Comparison of ENCODE assay signal across 8 mouse cellular contexts in the genomic region with DNA sequence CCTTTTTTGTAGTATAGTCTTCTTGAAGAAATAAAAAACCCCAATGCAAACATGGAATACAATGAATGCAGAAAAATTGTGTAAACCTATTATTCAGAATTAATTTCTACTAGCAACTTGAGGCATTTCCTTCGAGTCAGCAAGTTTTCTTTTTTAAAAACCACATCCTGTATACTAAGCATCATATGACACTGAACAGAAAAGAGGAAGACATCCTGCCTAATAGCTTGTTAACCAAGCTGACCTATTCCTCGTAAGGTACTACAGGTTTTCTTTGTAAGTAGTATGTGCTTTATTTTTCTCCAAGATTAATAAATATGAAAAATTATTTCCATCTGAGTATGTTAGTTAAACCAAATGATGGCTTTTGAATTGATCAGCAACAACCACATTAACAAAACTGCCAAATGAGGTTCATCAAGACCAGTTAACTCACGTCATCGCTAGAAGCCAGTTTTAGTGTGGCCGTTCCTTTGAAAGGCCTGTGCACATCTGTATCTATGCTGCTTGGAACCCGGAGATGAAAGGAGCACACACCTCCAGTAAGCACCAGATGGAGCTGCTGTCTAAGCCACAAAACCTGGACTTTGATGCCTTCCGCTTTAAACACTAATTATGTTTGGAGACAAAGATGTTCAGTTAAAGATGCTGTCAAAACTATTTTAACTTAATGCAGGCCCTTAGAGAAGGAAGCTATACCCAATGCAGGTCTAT.
A peak's percentile ranks its signal among the peaks of the same experiment; 100 is the strongest.
DNase-seq lines count a peak whose midpoint lies in the region; ATAC-seq and TF ChIP-seq lines count a peak whose summit lies in the region.

No protein-coding gene starts in this region.

- no peak for TF ChIP-seq CTCF in G1E (IDR thresholded peaks at IDR 0.05; ENCODE audit: low read depth, low read length)
- peak; percentile 94 for TF ChIP-seq CTCF in midbrain, postnatal 0 days (IDR thresholded peaks at IDR 0.05)

- H3K36me3 ChIP-seq in hindbrain, embryonic 16.5 days (ENCODE audit: control insufficient read depth, insufficient read depth, low read length) = no peaks in the 10 kb centered on the region
- H3K36me3 ChIP-seq in hindbrain, embryonic 13.5 days = 0 out of 2 replicates have a peak, but pooled peaks cover 3% of the 10 kb centered on the region
- peaks cover 18% of the 10 kb centered on the region for H3K36me3 ChIP-seq in G1E (replicated peaks)
- no peaks in the 10 kb centered on the region for H3K36me3 ChIP-seq in heart, embryonic 16.5 days (ENCODE audit: control insufficient read depth, insufficient read depth)
- H3K36me3 ChIP-seq in midbrain, postnatal 0 days (ENCODE audit: insufficient read depth, low read length) = no peaks in the 10 kb centered on the region

- no peaks in the 10 kb centered on the region for H3K27me3 ChIP-seq in hindbrain, embryonic 16.5 days (replicated peaks; ENCODE audit: control insufficient read depth, insufficient read depth, low read length)
- H3K27me3 ChIP-seq in hindbrain, embryonic 13.5 days = no peaks in the 10 kb centered on the region
- H3K27me3 ChIP-seq in G1E (ENCODE audit: insufficient read depth, low read length) = no peaks in the 10 kb centered on the region
- H3K27me3 ChIP-seq in heart, embryonic 16.5 days (ENCODE audit: control insufficient read depth, insufficient read depth, low read length) = no peaks in the 10 kb centered on the region
- H3K27me3 ChIP-seq in midbrain, postnatal 0 days (ENCODE audit: insufficient read depth, low read length) = no peaks in the 10 kb centered on the region

- H3K27ac ChIP-seq in hindbrain, embryonic 16.5 days (ENCODE audit: low read depth, low read length) = no peak overlapping the region
- no peak overlapping the region for H3K27ac ChIP-seq in hindbrain, embryonic 13.5 days
- peak overlapping the region; percentile 50 for H3K27ac ChIP-seq in heart, embryonic 16.5 days (ENCODE audit: low read length)
- H3K27ac ChIP-seq in midbrain, postnatal 0 days (ENCODE audit: low read depth, low read length) = no peak overlapping the region

- DNase-seq in G1E (ENCODE audit: low spot score) = no peak
- peak; percentile 60 to 65 for DNase-seq in cerebellum, postnatal 10 days
- DNase-seq in layer of hippocampus, postnatal 10 days (ENCODE audit: low spot score in 2 of 2) = peak; percentile 33 to 62
- peak; percentile 82 for DNase-seq in midbrain, postnatal 0 days (ENCODE audit: low spot score)
- DNase-seq in c-Kit-positive CD71-positive TER-119-positive erythroid progenitor cells, embryonic 14.5 days (ENCODE audit: low spot score) = no peak

- no peaks in the 10 kb centered on the region for H3K4me1 ChIP-seq in hindbrain, embryonic 16.5 days (ENCODE audit: control insufficient read depth, insufficient read depth, low read depth, low read length)
- no peaks in the 10 kb centered on the region for H3K4me1 ChIP-seq in hindbrain, embryonic 13.5 days (replicated peaks)
- H3K4me1 ChIP-seq in G1E (ENCODE audit: insufficient read depth, low read depth, low read length) = 0 out of 2 replicates have a peak, but pooled peaks cover 2% of the 10 kb centered on the region
- H3K4me1 ChIP-seq in heart, embryonic 16.5 days (ENCODE audit: control insufficient read depth, insufficient read depth, low read length) = peaks cover 35% of the 10 kb centered on the region
- H3K4me1 ChIP-seq in midbrain, postnatal 0 days (ENCODE audit: insufficient read depth, low read length) = no peaks in the 10 kb centered on the region

- H3K4me2 ChIP-seq in hindbrain, embryonic 16.5 days (ENCODE audit: low read length) = no peak overlapping the region
- H3K4me2 ChIP-seq in hindbrain, embryonic 13.5 days = no peak overlapping the region
- peak overlapping the region; percentile 42 for H3K4me2 ChIP-seq in heart, embryonic 16.5 days (ENCODE audit: low read depth, low read length)
- no peak overlapping the region for H3K4me2 ChIP-seq in midbrain, postnatal 0 days (ENCODE audit: low read depth, low read length, poor library complexity, severe bottlenecking)

- H3K9me3 ChIP-seq in hindbrain, embryonic 16.5 days (ENCODE audit: control insufficient read depth, low read length) = peaks cover 5% of the 10 kb centered on the region
- H3K9me3 ChIP-seq in hindbrain, embryonic 13.5 days = peaks cover 5% of the 10 kb centered on the region
- peaks cover 5% of the 10 kb centered on the region for H3K9me3 ChIP-seq in G1E (replicated peaks)
- H3K9me3 ChIP-seq in heart, embryonic 16.5 days (replicated peaks; ENCODE audit: control insufficient read depth, low read length) = peaks cover 5% of the 10 kb centered on the region
- H3K9me3 ChIP-seq in midbrain, postnatal 0 days (ENCODE audit: low read length) = peaks cover 6% of the 10 kb centered on the region

- WGBS in hindbrain, embryonic 16.5 days = 60% methylated on average over 7 of the region's 7 CpGs
- WGBS in hindbrain, embryonic 13.5 days = 73% methylated on average over 7 of the region's 7 CpGs
- 44% methylated on average over 7 of the region's 7 CpGs for WGBS in heart, embryonic 16.5 days
- 53% methylated on average over 7 of the region's 7 CpGs for WGBS in midbrain, postnatal 0 days

- ATAC-seq in hindbrain, embryonic 16.5 days = peak; percentile 74
- ATAC-seq in hindbrain, embryonic 13.5 days (ENCODE audit: low FRiP score) = no peak
- ATAC-seq in G1E (ENCODE audit: extremely low read depth, insufficient number of reproducible peaks, low FRiP score, poor library complexity, severe bottlenecking) = peak; percentile 40; the same call in 1 of the 2 replicates
- ATAC-seq in heart, embryonic 16.5 days (replicated peaks; ENCODE audit: extremely low read depth, insufficient read depth, low FRiP score) = 0 out of 2 replicates have a peak, but pooled peaks have one; percentile 24
- no peak; the same call in 1 of the 2 replicates for ATAC-seq in midbrain, postnatal 0 days (ENCODE audit: low FRiP score)

- H3K9ac ChIP-seq in hindbrain, embryonic 16.5 days (ENCODE audit: low read depth, low read length) = no peak overlapping the region
- H3K9ac ChIP-seq in hindbrain, embryonic 13.5 days = no peak overlapping the region
- no peak overlapping the region for H3K9ac ChIP-seq in heart, embryonic 16.5 days (ENCODE audit: low read length)
- no peak overlapping the region for H3K9ac ChIP-seq in midbrain, postnatal 0 days (replicated peaks; ENCODE audit: low read length, poor library complexity, severe bottlenecking)

- no peak overlapping the region for H3K4me3 ChIP-seq in hindbrain, embryonic 16.5 days (ENCODE audit: low read length)
- no peak overlapping the region for H3K4me3 ChIP-seq in hindbrain, embryonic 13.5 days
- no peak overlapping the region for H3K4me3 ChIP-seq in G1E (ENCODE audit: low read depth, low read length)
- no peak overlapping the region for H3K4me3 ChIP-seq in heart, embryonic 16.5 days (ENCODE audit: low read length)
- no peak overlapping the region for H3K4me3 ChIP-seq in midbrain, postnatal 0 days (ENCODE audit: low read depth, low read length)

Comparison
In these comparisons a context has a peak if more than half of its experiments do, and no peak if none do; other contexts are left out.
1. ATAC-seq: peak in hindbrain, embryonic 16.5 days (single experiment), G1E (single experiment) and heart, embryonic 16.5 days (single experiment); none in hindbrain, embryonic 13.5 days (single experiment) and midbrain, postnatal 0 days (single experiment).
2. DNase-seq: peak in cerebellum, postnatal 10 days (2 of 2), layer of hippocampus, postnatal 10 days (2 of 2) and midbrain, postnatal 0 days (single experiment); none in G1E (single experiment) and c-Kit-positive CD71-positive TER-119-positive erythroid progenitor cells, embryonic 14.5 days (single experiment).